Mouse (Mus musculus) embryonic facial prominence, embryonic 12.5 days (tissue): ENCODE measurements around the gene Gata2. TPM values are rescaled to one million over a fixed set of nuclear protein-coding genes. Genes with fewer than 3 reads are reported as not detected.

Experiments used
- ATAC-seq: fragments of 200-750 bp; cut with Nextera tagmentation; 2 replicates; pipeline ENCODE4 v1.8.0; 2017; ENCODE audit not compliant: insufficient number of reproducible peaks, insufficient read depth, low FRiP score, low TSS enrichment
- H3K27ac ChIP-seq: fragments of 300-500 bp; sonication (generic); 2 replicates; pipeline ENCODE4 v1.5.1; 2016; ENCODE audit warnings: mild to moderate bottlenecking
- H3K27me3 ChIP-seq: fragments of 300-500 bp; sonication (generic); 2 replicates; pipeline ENCODE4 v1.6.1; 2016; ENCODE audit warnings: mild to moderate bottlenecking, moderate library complexity
- H3K36me3 ChIP-seq: fragments of 300-500 bp; sonication (generic); 2 replicates; pipeline ENCODE4 v1.6.1; 2016; ENCODE audit warnings: mild to moderate bottlenecking
- H3K4me1 ChIP-seq: fragments of 300-500 bp; sonication (generic); 2 replicates; pipeline ENCODE4 v1.6.1; 2016
- H3K4me2 ChIP-seq: fragments of 300-500 bp; sonication (generic); replicated peaks from 2 replicates; pipeline ENCODE4 v1.6.1; 2016; ENCODE audit warnings: mild to moderate bottlenecking, moderate library complexity
- H3K4me3 ChIP-seq: fragments of 300-500 bp; sonication (generic); 2 replicates; pipeline ENCODE4 v1.5.1; 2016; ENCODE audit warnings: mild to moderate bottlenecking
- H3K9ac ChIP-seq: fragments of 300-500 bp; sonication (generic); 2 replicates; pipeline ENCODE4 v1.6.1; 2016; ENCODE audit warnings: mild to moderate bottlenecking, moderate library complexity
- H3K9me3 ChIP-seq: fragments of 300-500 bp; sonication (generic); 2 replicates; pipeline ENCODE4 v1.6.1; 2016; ENCODE audit warnings: mild to moderate bottlenecking, moderate library complexity
- WGBS: fragments of 180-500 bp; shearing (Covaris S2); methylation state at CpG from one replicate; pipeline ENCODE4 v1.1.7; 2016; 5-methylcytosine and 5-hydroxymethylcytosine counted together
- polyA plus RNA-seq: library from polyadenylated mRNA; unstranded; fragments of >200 nt; fragmentation: Nextera tagmentation; extraction: Ambion mirVana; gene quantifications from 2 replicates; pipeline ENCODE4 v1.2.1, GENCODE M21; 2016

Gata2 gene
- polyA plus RNA-seq, 1 experiment from 2014 or later: 50.4 TPM

DNA sequence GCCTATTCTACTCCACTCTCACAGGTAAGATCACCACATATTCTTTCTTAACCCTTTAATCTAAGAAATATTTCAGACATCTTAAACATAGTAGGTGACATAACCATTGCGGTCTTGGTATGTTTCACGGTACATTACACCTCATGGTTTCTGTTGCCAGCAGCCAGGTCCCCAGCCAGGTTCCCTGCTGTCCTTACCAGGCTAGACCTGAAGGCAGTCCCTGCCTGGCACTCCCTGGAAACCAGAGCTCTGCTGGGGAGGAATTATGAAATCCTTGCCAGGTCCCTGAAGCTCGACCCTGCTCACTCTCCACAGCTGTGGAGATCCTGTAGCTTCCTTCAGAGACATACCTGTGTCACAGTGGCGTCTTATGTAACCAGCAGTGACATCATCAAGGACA, 22.5 kb downstream of the Gata2 start:
- Histone ChIP-seq H3K4me1 (0 out of 2 replicates have a peak, but pooled peaks cover 4% of the 10 kb centered on the region), H3K27me3 (no peaks in the 10 kb centered on the region), H3K4me3 (no peak overlapping the region), H3K9ac (no peak overlapping the region), H3K36me3 (no peaks in the 10 kb centered on the region), H3K27ac (no peak overlapping the region), H3K9me3 (no peaks in the 10 kb centered on the region), H3K4me2 (no peak overlapping the region)
- ATAC-seq: no peak; the same call in 1 of the 2 replicates
- WGBS: 75% methylated on average over 4 of the region's 4 CpGs

DNA sequence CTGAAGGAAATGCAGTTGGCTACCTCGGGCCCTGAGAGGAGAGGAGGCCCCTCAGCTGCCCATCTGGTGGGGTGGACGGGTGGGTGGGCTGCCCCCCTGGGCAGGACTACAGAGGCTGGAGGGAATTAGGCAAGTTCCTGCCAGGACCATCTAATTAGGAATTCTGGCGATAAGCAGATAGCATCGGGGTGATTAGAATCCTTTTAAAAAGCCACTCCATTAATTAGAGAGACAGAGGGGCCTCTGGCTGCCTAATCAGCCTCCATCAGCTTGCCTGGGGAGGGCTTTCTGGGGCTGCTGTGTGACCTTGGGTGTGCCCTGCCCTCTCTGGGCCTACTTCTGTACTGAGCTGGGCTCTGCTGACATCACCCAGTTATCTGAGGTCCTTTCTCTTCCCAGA, 25.4 kb downstream of the Gata2 start:
- Histone ChIP-seq H3K9ac (no peak overlapping the region), H3K27ac (no peak overlapping the region), H3K4me2 (no peak overlapping the region), H3K36me3 (no peaks in the 10 kb centered on the region), H3K4me3 (no peak overlapping the region), H3K27me3 (no peaks in the 10 kb centered on the region), H3K9me3 (no peaks in the 10 kb centered on the region), H3K4me1 (0 out of 2 replicates have a peak, but pooled peaks cover 4% of the 10 kb centered on the region)
- no peak for ATAC-seq
- 14% methylated on average over 4 of the region's 4 CpGs for WGBS

DNA sequence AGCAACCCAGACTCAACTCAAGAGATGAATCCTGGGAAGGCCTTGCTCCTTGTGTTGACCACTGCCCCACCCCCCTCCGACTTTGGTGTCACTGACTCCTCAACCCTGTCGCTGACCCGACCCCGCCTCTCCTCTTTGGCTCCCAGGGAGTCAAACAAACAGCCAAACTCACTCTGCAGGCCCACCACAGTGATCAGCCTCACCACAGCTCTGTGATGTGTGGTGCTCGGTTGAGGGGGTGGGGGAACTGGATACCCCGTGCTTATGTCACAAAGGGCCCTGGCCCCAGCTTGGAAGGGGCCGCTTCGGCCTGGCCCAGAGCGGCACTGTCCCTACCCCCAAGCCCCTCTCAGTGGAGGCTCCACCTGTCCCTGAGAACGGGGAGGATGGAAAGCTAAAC, 28.3 kb downstream of the Gata2 start, which contains the start of gene Dnajb8:
Gene Dnajb8, plus strand, starts transcription at position 301 of the 400 bp plus-strand sequence.
- Histone ChIP-seq H3K4me2 (no peak within 1 kb of the TSS), H3K27me3 (no peaks in the 10 kb centered on the region), H3K36me3 (no peaks in the 10 kb centered on the region), H3K9ac (no peak within 1 kb of the TSS), H3K4me3 (no peak within 1 kb of the TSS), H3K4me1 (peaks cover 6% of the 10 kb centered on the region; the same call in 1 of the 2 replicates), H3K27ac (no peak within 1 kb of the TSS), H3K9me3 (no peaks in the 10 kb centered on the region)
- no peak for ATAC-seq
- WGBS: 53% methylated on average over 10 of the region's 10 CpGs

GRCm38 (mm10) chr6:88226570-88226994, 32.9 kb downstream of the Gata2 start:
- no peaks in the 10 kb centered on the region for H3K9me3 ChIP-seq
- H3K4me3 ChIP-seq: no peak overlapping the region
- H3K9ac ChIP-seq: no peak overlapping the region
- H3K27me3 ChIP-seq: no peaks in the 10 kb centered on the region; the same call in 1 of the 2 replicates
- H3K27ac ChIP-seq: no peak overlapping the region
- ATAC-seq: no peak
- no peak overlapping the region for H3K4me2 ChIP-seq
- no peaks in the 10 kb centered on the region for H3K36me3 ChIP-seq
- peaks cover 8% of the 10 kb centered on the region; the same call in 1 of the 2 replicates for H3K4me1 ChIP-seq
- 21% methylated on average over 5 of the region's 5 CpGs for WGBS

- H3K27me3 ChIP-seq: no peaks in the 10 kb centered on the region; the same call in 1 of the 2 replicates
- no peak for ATAC-seq
- H3K4me2 ChIP-seq: no peak overlapping the region
- H3K27ac ChIP-seq: no peak overlapping the region
- 63% methylated on average over 7 of the region's 7 CpGs for WGBS
- H3K4me1 ChIP-seq: peaks cover 8% of the 10 kb centered on the region; the same call in 1 of the 2 replicates
- no peaks in the 10 kb centered on the region for H3K36me3 ChIP-seq
- H3K9ac ChIP-seq: no peak overlapping the region
- H3K9me3 ChIP-seq: no peaks in the 10 kb centered on the region
- no peak overlapping the region for H3K4me3 ChIP-seq
Observed at GRCm38 (mm10) chr6:88227537-88227936, 33.8 kb downstream of the Gata2 start.

GRCm38 (mm10) chr6:88229221-88229620, 35.5 kb downstream of the Gata2 start:
- Histone ChIP-seq H3K36me3 (no peaks in the 10 kb centered on the region), H3K27me3 (peaks cover 10% of the 10 kb centered on the region), H3K4me3 (no peak overlapping the region), H3K9ac (no peak overlapping the region), H3K9me3 (no peaks in the 10 kb centered on the region), H3K4me1 (peaks cover 8% of the 10 kb centered on the region; the same call in 1 of the 2 replicates), H3K27ac (no peak overlapping the region), H3K4me2 (no peak overlapping the region)
- WGBS: 90% methylated on average over 12 of the region's 12 CpGs
- ATAC-seq: no peak

GRCm38 (mm10) chr6:88231821-88232220, 38.1 kb downstream of the Gata2 start:
- ATAC-seq: no peak
- H3K4me1 ChIP-seq: peaks cover 8% of the 10 kb centered on the region
- no peaks in the 10 kb centered on the region for H3K9me3 ChIP-seq
- 71% methylated on average over 7 of the region's 7 CpGs for WGBS
- H3K27me3 ChIP-seq: peaks cover 29% of the 10 kb centered on the region
- H3K9ac ChIP-seq: no peak overlapping the region
- H3K4me3 ChIP-seq: no peak overlapping the region
- H3K4me2 ChIP-seq: no peak overlapping the region
- H3K27ac ChIP-seq: no peak overlapping the region
- no peaks in the 10 kb centered on the region for H3K36me3 ChIP-seq

DNA sequence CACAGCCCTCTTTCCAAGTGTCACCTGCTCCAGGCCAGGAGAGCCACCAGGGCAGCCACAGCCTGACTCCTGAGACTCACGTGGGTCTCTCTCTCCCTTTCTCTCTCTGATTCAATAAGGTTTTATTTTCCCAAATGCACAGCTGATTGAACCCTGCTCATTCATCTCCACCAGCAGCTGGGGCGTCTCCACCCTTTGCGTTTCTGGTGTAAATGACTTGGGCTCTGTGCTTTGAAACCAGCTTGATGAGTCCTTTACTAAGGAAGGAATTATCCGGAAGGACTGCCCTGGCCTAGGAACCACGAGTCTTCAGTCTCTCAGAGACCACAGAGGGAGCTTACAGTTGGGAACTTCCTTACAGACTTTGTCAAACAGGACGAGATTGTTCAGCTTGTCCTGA, 38.5 kb downstream of the Gata2 start:
- Histone ChIP-seq H3K4me2 (no peak overlapping the region), H3K9me3 (no peaks in the 10 kb centered on the region), H3K9ac (no peak overlapping the region), H3K27ac (no peak overlapping the region), H3K4me3 (no peak overlapping the region), H3K36me3 (no peaks in the 10 kb centered on the region), H3K27me3 (peaks cover 32% of the 10 kb centered on the region), H3K4me1 (peaks cover 8% of the 10 kb centered on the region)
- ATAC-seq: no peak
- WGBS: 70% methylated on average over 6 of the region's 6 CpGs

- no peaks in the 10 kb centered on the region for H3K36me3 ChIP-seq
- no peak for ATAC-seq
- WGBS: 64% methylated on average over 8 of the region's 8 CpGs
- no peak overlapping the region for H3K4me3 ChIP-seq
- peaks cover 5% of the 10 kb centered on the region for H3K4me1 ChIP-seq
- no peak overlapping the region for H3K9ac ChIP-seq
- no peaks in the 10 kb centered on the region for H3K9me3 ChIP-seq
- H3K27ac ChIP-seq: no peak overlapping the region
- H3K4me2 ChIP-seq: no peak overlapping the region
- peaks cover 39% of the 10 kb centered on the region for H3K27me3 ChIP-seq
Observed at GRCm38 (mm10) chr6:88233996-88234395, 40.3 kb downstream of the Gata2 start.

DNA sequence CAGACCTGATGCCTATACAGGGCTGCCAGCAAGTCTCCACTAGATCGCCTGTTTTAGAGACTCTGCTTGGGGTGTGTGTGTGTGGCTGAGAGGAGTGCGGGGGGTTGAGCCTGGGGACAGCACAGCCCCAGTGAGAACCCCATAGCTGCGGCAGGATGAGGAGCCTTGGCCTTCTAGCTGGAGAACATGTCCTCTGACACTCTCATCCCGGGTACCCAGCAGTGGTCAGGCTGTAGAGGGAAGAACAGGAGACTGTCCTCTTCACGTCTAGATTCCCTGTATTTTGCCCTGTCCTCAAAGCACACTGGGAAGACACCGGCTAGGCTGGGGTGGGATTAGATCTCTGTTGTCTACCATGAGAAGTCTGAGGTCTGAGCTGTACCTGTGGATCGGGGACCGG, 41.8 kb downstream of the Gata2 start:
- Histone ChIP-seq H3K36me3 (no peaks in the 10 kb centered on the region), H3K4me3 (no peak overlapping the region), H3K27me3 (peaks cover 45% of the 10 kb centered on the region), H3K9me3 (no peaks in the 10 kb centered on the region), H3K4me2 (no peak overlapping the region), H3K4me1 (peaks cover 5% of the 10 kb centered on the region), H3K27ac (no peak overlapping the region), H3K9ac (no peak overlapping the region)
- no peak for ATAC-seq
- 25% methylated on average over 8 of the region's 8 CpGs for WGBS

DNA sequence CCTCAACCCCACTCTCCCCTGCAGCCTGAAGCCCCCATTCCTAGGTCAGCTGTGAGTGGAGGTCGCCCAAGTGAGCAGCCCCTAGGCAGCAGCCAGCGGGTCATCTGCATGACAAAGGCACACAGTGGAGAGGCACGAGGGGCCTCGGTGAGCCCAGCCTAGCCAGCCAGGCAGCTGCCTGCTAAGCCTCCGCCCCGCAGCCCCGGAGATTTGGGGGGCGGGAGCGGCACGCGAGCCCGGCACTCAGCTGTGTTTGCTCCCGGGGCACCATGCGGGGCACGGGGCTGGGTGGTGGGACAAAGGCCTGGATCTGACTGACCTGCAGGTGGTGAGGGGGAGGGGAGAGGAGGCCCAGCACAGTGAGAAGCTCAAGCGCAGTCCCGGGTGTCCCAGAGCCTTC, 42.3 kb downstream of the Gata2 start:
- no peak for ATAC-seq
- H3K27me3 ChIP-seq: peaks cover 45% of the 10 kb centered on the region

DNA sequence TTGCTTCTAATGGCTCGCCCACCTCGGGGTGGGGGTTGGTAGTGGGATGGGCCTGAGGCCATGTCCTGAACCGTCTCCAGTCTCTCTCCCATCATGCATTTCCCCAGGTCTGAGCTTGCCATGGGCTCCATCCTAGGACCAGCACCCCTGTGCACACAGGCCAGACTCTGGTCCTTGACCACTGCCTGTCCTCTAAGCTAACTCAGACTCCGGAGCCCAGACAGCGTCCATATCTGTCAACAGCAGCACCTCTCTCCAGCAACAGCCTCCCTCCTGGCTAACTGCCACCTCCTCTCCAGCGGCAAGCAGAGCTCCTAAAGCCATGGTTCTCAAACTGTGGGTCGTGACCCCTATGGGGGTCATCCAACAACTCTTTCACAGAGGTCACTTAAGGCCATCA, 42.8 kb downstream of the Gata2 start:
- WGBS: 18% methylated on average over 7 of the region's 7 CpGs
- H3K9me3 ChIP-seq: no peaks in the 10 kb centered on the region
- no peak for ATAC-seq
- H3K9ac ChIP-seq: no peak overlapping the region
- no peak overlapping the region for H3K27ac ChIP-seq
- H3K27me3 ChIP-seq: peaks cover 45% of the 10 kb centered on the region
- H3K4me1 ChIP-seq: peaks cover 5% of the 10 kb centered on the region
- no peaks in the 10 kb centered on the region for H3K36me3 ChIP-seq
- no peak overlapping the region for H3K4me3 ChIP-seq
- peak overlapping the region; percentile 46 for H3K4me2 ChIP-seq

More for the DNA sequence above, 42.3 kb downstream of the Gata2 start:
- Histone ChIP-seq H3K9ac (no peak overlapping the region), H3K4me2 (peak overlapping the region; percentile 46), H3K9me3 (no peaks in the 10 kb centered on the region), H3K4me3 (peak overlapping the region; percentile 12; the same call in 1 of the 2 replicates), H3K27ac (no peak overlapping the region), H3K36me3 (no peaks in the 10 kb centered on the region), H3K4me1 (peaks cover 5% of the 10 kb centered on the region)
- 2% methylated on average over 17 of the region's 17 CpGs for WGBS
